Mouse (Mus musculus): ENCODE data around the gene Tenm2.

Tenm2 gene

DNA sequence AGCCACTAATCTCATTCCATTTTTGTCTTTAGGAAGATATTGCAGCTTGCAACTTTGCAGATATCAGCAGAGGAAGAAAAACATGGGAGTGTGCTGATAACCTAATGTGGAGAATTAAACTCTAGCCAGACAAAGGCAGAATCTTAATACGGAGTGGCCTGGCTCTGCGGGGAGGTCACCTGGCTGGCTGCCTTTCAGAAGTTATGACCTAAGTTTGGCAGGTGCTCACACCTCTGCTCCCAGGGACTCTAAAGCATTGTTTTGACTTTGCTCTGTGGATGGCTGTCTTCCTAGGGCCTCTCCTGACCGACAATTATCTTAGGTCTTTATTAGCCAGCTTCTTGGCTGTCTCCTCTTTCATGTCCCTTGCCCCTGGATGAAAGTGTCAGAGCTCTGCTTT is 1197.4 kb downstream of the Tenm2 start:
- in situ Hi-C loops (cut with MboI; ENCODE audit: low pct_unique_long_range_greater_than_20kb in 1 of 2, low sequenced_read_pairs in 2 of 2, unreplicated experiment in 1 of 2) = loop anchor here (25.0 kb wide), 2 partner anchors 449 to 474 kb away; no protein-coding TSS in a partner anchor

DNA sequence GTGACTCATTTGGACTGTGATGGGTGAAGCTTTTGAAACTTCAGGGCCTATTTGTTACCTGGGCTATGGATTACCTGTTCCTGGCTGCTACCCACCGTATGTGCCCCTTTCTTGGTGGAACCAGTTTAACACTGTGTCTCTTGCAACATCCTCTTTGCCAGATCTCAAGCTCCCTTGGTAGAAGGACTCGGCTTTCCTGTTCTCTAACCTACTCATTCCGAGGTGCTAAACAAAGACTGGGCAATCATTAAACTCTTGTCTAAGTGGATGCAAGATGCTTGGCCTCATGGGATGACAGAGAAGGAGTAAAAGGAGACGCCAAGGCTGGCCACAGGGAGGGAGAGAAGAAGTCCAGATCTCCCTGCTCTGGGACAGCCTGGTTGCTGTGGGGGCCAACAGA is 1198.5 kb downstream of the Tenm2 start:
- in situ Hi-C loops (cut with MboI; ENCODE audit: low pct_unique_long_range_greater_than_20kb in 1 of 2, low sequenced_read_pairs in 2 of 2, unreplicated experiment in 1 of 2) = loop anchor here (25.0 kb wide), 2 partner anchors 450 to 475 kb away; no protein-coding TSS in a partner anchor

DNA sequence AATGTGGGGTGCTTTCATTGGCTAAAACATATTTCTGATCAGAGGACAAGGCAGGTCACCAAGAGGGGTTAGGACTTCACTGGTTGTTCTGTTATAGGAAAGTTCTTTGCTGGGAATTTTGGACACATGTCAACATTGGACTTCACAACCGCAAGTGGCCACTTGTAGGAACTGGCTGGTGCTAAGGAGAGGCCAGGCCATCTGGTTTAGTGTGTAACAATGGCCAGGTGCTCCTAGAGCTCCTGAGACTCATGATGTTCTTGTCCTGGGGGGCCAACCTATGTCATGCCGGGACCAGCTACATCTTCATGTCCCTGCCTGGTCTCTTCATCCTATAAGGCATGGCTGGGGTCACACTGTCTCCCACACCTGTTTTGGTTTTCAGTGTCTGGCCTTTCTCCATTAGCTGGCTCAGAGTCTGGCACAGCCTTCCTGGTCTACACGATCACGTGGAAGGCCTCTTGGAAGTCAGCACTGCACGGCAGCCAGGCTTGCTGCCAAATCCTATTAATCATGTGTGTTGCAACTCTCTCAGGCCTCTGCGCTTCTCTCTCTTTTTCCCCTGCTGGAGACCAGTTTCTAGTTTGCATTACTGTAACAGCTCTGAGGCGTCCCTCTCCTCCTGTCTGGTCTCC is 1199.6 kb downstream of the Tenm2 start:
- in situ Hi-C loops (cut with MboI; ENCODE audit: low pct_unique_long_range_greater_than_20kb in 1 of 2, low sequenced_read_pairs in 2 of 2, unreplicated experiment in 1 of 2) = loop anchor here (25.0 kb wide), 2 partner anchors 451 to 476 kb away; no protein-coding TSS in a partner anchor

DNA sequence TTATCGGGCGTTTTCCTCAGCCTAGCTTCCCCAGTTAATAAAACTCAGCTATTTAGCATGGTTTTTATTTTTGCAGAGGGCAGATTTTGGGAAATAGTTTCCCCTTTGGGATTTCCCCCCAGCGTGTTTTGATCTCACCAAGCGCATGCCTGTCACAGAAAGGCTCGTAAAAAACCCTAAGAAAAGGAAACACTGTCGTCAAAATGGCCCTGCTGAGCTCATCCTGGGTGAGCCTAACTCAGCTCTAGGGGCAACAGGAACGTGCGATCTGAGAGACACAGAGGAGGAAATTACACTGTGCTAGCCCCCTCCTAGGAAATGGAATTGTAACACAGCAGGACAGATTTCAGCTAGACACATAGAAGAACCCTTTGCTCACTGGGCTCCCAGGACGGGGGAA is 1204.0 kb downstream of the Tenm2 start:
- in situ Hi-C loops (cut with MboI; ENCODE audit: low pct_unique_long_range_greater_than_20kb in 1 of 2, low sequenced_read_pairs in 2 of 2, unreplicated experiment in 1 of 2) = loop anchor here (25.0 kb wide), 2 partner anchors 456 to 481 kb away; no protein-coding TSS in a partner anchor

DNA sequence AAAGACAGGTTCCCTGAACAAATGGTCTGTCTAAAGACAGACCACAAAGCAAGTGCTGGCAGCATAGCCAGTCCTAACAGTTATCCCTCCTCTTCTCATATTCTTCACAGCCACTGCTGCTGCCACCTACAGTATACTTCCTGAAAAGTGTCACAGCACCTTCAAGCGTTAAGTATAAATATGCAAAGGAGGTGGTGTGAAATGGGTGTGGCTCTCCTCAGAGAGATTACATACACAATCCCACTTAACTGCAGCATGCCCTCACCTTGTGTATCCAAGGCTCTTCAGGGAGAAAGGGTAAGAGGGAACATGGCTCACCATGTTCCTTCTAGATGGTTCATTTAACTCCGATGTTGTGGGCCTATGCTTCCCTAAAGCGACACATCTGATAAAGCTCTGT is 1215.8 kb downstream of the Tenm2 start:
- in situ Hi-C loops (cut with MboI; ENCODE audit: low pct_unique_long_range_greater_than_20kb in 1 of 2, low sequenced_read_pairs in 2 of 2, unreplicated experiment in 1 of 2) = no loop called here

DNA sequence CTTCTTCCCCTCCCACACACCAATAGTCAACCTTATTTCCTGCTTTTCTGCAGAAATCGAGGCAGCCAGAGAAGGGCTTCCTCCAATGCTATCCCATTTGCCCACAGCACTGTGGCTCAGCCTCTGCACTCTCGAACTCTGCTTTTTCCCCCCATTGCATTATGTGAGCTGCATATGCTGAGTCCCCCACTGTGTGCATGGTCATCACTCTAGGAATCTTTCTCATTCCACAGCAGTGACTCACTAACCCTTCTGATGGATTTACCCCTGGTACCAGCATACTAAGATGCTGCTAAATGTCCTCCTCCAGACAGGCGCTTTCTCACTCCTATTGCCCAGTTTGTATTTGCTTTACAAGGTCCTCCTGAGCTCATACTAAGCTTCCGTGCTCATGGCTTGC is 1222.6 kb downstream of the Tenm2 start:
- in situ Hi-C loops (cut with MboI; ENCODE audit: low pct_unique_long_range_greater_than_20kb in 1 of 2, low sequenced_read_pairs in 2 of 2, unreplicated experiment in 1 of 2) = no loop called here

DNA sequence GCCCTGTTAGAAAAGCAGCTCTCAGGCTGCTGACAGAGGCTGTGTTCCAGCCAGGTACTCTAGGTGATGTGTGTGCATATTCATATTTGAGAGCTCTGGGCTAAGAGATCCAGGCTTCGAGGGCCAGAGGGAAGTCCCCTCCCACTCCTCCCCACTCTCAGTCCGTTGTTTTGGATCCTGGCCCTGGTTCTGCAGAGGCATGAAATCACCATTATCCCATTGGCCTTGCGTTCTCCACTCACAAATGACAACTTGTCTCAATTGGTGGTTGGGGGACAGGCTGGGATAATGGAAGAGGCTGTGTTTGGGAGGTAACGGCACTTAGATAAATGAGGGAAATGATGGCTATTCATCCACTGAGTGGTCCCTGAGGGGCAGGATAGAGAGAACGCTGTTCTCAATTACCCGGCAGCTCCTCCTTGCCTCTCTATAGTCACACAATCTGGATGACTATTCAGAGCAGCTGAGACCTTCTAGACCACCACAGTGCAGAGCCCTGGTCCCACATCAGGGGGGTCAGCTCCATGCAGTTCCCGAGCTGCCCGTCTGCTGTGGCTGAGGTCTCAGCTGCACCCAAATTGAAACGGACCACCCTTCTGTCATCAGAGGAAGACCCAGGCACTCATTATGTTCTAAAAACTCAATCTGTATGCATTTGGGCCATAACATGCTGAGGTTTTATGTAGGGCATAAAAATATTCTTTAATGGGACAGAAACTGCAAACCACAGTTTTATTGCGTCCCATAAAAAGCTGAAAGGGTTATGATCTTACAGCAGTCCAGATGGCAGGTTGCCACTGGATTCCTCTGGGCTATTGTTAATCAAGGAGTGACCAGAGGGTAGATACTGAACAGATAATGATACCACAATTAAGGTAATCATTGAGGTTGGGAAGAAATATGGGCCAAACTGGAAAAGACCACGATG is 1226.2 kb downstream of the Tenm2 start:
- in situ Hi-C loops (cut with MboI; ENCODE audit: low pct_unique_long_range_greater_than_20kb in 1 of 2, low sequenced_read_pairs in 2 of 2, unreplicated experiment in 1 of 2) = loop anchor here in 1 of 2 experiments (5.0 to 10.0 kb wide), 2 partner anchors 147 to 295 kb away; no protein-coding TSS in a partner anchor

DNA sequence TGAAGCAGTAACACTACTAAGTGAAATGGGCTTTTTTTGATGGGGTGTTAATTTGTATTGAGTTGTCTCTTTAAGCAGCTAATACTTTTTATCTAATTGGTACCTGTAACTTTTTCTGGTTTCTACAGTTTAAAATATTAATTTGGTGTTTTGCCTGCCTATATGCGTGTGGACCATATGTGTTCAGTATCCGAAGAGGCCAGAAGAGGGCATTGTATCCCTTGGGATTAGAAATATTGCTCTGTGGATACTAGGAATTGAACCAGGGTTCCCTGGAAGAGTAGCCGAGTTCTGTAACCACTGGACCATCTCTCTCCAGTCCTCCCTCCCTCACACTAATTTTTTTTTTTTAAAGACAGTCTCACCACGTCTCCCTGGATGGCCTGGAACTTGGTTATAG is 1232.9 kb downstream of the Tenm2 start:
- in situ Hi-C loops (cut with MboI; ENCODE audit: low pct_unique_long_range_greater_than_20kb in 1 of 2, low sequenced_read_pairs in 2 of 2, unreplicated experiment in 1 of 2) = loop anchor here in 1 of 2 experiments (10.0 kb wide), 1 partner anchor 288 kb away; no protein-coding TSS in a partner anchor

DNA sequence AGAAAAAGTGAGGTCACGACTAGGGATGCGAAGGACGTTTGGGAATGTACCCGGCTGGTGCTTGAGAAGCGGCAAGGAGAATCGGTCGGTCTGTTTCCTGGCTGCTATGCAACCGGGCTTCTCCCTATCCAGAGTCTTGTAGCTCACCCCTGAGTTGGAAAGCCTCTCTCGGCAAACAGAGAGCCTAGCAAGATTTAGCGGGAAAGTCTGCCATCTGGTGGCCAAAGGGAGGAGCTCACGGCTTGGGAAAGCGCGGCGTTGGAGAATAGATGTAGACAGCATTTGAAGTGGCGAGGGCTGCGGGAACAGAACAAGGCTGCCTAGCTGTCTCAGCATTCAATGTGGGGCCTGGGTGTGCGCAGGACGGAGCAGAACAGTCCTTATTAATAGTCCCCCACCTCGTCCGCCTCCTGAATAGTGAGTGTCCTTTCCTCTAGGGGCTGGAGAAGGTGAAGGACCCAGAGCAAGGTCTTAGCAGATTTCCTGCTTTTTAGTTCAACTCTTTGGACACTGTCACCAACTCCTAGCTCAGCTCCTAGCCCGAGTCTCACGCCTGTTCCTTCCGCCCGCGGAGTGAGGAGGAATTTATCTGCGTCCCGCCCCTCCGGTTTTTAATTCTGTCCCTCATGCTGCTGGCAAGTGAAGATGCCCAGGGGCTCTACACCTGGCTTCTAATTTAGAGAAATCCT is 1234.3 kb downstream of the Tenm2 start:
- in situ Hi-C loops (cut with MboI; ENCODE audit: low pct_unique_long_range_greater_than_20kb in 1 of 2, low sequenced_read_pairs in 2 of 2, unreplicated experiment in 1 of 2) = loop anchor here in 1 of 2 experiments (10.0 kb wide), 1 partner anchor 287 kb away; no protein-coding TSS in a partner anchor

DNA sequence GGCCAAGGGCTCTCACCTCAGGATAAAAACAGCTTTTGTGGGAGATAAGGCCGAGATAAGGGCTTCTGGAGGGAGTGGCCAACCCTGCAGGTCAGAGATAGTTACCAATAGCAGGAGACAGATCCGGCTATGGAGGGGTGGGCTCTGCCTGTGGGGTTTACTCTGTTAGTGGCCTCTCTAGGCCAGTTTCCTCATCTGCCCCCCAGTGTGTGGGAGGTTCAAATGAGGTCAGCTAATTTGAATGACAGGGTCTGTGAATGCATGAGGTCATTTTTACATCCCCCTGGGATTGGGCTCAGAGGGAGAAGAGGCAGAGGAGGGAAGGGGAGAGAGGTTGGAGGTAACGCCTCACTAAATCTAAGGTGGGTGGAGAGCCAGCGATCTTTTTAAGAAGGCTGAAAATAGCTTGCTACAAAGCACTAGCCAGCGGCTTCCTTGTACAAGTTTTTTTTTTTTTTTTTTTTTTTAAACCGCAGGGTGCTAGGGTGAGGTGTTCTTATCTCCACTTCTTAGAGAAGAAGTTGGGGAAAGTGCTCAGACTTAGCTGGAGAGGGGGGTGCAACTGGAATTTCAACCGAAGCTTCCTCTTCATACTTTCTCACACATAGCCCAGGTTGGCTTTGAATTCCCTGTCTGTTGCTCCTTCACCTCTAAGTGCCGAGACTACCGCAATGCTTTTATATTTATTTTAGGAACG is 1235.0 kb downstream of the Tenm2 start:
- in situ Hi-C loops (cut with MboI; ENCODE audit: low pct_unique_long_range_greater_than_20kb in 1 of 2, low sequenced_read_pairs in 2 of 2, unreplicated experiment in 1 of 2) = loop anchor here in 1 of 2 experiments (10.0 kb wide), 1 partner anchor 286 kb away; no protein-coding TSS in a partner anchor

DNA sequence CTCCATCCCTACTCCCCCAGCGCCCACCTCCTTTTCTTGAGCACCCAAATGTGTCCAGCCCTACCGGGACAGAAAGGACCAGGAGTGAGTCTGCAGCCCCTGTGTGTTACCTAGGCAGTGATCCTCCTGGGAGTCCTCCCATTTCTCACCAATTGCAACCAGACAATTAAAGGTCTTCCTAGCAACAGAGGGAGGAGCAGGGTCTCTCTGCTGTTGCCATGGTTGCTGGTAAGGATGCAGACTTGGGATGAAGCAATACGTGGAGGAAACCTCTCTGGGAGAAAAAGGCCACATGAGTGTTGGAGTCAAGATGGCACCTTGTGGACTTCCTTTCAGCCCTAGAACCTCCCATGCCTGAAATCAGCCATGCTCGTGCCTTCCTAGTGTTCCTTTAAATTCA is 1235.7 kb downstream of the Tenm2 start:
- in situ Hi-C loops (cut with MboI; ENCODE audit: low pct_unique_long_range_greater_than_20kb in 1 of 2, low sequenced_read_pairs in 2 of 2, unreplicated experiment in 1 of 2) = loop anchor here in 1 of 2 experiments (10.0 kb wide), 1 partner anchor 285 kb away; no protein-coding TSS in a partner anchor

DNA sequence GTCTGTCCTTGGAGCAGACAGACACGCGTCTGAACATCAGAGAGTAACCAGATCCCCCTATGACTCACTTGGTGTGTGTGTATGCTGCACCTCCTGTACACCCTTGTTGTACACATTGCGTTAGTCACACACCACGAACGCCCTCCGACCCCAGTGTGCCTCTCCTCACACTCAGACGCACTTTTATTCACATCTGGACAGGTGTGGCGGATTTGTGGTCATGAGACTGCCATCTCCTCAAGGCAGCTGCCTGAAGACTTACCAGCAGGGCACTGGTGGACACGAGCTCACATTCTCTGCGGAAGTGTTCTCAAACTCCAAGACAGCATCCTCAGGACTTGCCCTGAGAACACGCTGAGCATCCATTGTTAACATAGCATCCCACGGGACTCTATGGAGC is 1237.7 kb downstream of the Tenm2 start:
- in situ Hi-C loops (cut with MboI; ENCODE audit: low pct_unique_long_range_greater_than_20kb in 1 of 2, low sequenced_read_pairs in 2 of 2, unreplicated experiment in 1 of 2) = loop anchor here in 1 of 2 experiments (25.0 kb wide), 1 partner anchor 586 kb away; no protein-coding TSS in a partner anchor

DNA sequence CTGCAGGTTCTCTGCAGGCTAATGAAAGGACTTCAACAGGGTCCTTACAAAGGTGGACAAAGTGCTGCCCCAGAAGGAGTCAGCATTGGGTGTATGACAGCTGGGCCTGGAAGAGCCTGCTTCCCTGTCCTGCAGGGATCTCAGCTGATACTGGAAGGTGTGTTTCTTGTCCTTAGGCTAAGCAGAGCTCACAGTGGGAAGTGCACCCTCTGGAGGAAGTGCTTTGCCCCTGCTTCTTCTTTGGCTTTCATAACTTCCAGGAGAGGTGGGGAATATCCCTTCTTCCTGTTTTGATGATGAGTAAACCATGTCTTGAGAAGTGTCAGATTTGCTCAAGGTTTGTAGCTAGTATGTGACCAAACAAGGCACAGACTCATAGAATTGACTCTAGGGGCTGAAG is 1240.5 kb downstream of the Tenm2 start:
- in situ Hi-C loops (cut with MboI; ENCODE audit: low pct_unique_long_range_greater_than_20kb in 1 of 2, low sequenced_read_pairs in 2 of 2, unreplicated experiment in 1 of 2) = loop anchor here in 1 of 2 experiments (25.0 kb wide), 1 partner anchor 583 kb away; no protein-coding TSS in a partner anchor

DNA sequence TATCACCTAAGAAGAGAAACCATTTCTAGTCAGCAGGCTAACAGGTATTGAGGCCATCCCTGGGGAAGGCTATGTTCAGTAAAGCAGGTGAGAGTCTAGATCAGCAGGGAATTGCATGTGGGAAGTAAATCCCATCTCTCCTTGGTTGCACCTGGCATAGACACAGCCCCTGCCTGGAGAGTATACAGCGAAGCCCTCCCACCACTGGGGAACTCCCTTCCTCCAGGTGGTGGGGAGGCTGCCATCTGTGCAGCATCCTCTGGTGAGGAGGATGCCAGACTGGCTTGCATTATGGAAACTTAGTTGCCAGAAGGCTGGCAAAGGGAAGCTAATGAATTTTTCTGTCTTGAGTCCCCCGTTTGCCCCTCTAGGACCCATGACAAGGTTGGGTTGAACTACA is 1243.9 kb downstream of the Tenm2 start:
- in situ Hi-C loops (cut with MboI; ENCODE audit: low pct_unique_long_range_greater_than_20kb in 1 of 2, low sequenced_read_pairs in 2 of 2, unreplicated experiment in 1 of 2) = loop anchor here in 1 of 2 experiments (25.0 kb wide), 1 partner anchor 580 kb away; no protein-coding TSS in a partner anchor

DNA sequence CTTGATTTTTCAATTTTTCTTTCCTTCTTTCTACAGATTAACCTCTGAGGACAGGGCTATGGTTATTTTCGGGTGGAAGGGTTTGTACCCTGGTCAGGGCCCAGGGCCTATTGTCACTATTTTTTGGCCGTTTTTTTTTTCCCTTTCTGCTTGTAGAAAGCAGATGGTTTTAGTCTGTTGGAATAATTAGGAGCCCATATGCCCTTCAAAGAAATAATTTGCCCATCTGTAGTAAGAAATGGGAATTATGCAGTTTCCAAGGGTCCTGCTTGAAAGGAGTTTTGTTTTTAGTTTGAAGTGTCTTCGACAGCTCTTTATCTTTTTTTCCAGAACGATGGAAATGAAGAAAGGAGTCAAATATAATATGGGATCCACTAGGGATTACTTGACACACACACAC is 1245.8 kb downstream of the Tenm2 start:
- in situ Hi-C loops (cut with MboI; ENCODE audit: low pct_unique_long_range_greater_than_20kb in 1 of 2, low sequenced_read_pairs in 2 of 2, unreplicated experiment in 1 of 2) = loop anchor here in 1 of 2 experiments (25.0 kb wide), 1 partner anchor 578 kb away; no protein-coding TSS in a partner anchor

DNA sequence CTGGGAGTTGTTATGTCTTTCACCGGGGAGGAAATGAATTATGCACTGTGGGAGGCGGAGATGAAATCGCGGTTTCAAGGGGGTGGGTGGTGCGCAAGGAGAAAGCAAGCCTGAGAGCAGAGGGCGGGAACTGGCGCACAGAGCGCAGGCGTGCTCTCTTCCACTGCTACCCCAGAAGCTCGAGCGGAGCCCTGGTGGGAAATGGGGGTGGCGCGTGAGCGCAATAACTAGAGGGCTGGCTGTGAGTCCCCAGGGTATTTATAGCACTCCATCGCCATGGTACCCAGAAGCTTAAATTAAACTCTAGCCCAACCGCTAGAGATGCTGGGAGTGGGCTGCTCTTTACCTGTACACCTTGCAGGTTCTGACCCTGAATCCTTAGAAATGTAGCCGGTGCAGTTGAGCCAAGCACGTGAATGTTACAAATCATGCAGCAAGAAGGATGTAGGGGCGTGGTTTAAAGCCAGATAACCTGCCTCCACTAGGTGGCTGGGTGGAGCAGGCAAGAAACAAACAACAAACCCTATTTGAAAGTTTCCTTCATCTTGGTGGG is 1249.8 kb downstream of the Tenm2 start:
- in situ Hi-C loops (cut with MboI; ENCODE audit: low pct_unique_long_range_greater_than_20kb in 1 of 2, low sequenced_read_pairs in 2 of 2, unreplicated experiment in 1 of 2) = loop anchor here in 1 of 2 experiments (25.0 kb wide), 1 partner anchor 574 kb away; no protein-coding TSS in a partner anchor

DNA sequence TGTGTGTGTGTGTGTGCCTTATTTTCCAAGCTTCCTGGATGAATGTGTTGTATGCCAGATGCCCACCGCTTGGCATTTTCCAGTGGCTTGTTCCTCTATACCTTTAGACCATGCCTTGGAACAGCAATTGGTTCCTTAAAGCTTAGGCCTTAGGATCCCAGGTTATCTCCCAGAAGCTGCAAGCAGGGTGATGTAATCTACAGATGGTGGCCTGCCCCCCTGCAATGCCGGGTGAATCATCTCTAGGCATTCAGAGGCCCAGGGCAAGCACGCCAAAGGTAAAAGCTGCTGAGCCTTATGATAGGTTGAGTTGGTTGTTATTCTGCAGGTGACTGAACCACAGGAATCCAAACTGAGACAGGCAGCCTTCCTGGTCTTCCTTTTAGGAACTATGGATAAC is 1253.0 kb downstream of the Tenm2 start:
- in situ Hi-C loops (cut with MboI; ENCODE audit: low pct_unique_long_range_greater_than_20kb in 1 of 2, low sequenced_read_pairs in 2 of 2, unreplicated experiment in 1 of 2) = loop anchor here in 1 of 2 experiments (25.0 kb wide), 1 partner anchor 570 kb away; no protein-coding TSS in a partner anchor
